Mouse (Mus musculus) gastrocnemius, postnatal 10 days (tissue): Measurements from ENCODE around the gene Ctsz. TPM values are rescaled to one million over a fixed set of nuclear protein-coding genes. Genes with fewer than 3 reads are reported as not detected.

Experiments used
- DNase-seq: peaks from one replicate; pipeline ENCODE4 v3.0.0; 2021; ENCODE audit warnings: mixed read lengths
- total RNA-seq, 2 experiments: library from RNA; stranded (reverse); gene quantifications; 2 replicates each; pipeline ENCODE4 v1.2.3; 2021

Ctsz gene
- total RNA-seq, 2 experiments from 2014 or later, result 50.7 to 73.8 TPM

- no peak for DNase-seq
Measured at GRCm38 (mm10) chr2:174393383-174393782, 45.5 kb downstream of the Ctsz start.

- no peak for DNase-seq
Measured at GRCm38 (mm10) chr2:174392554-174392953, 46.3 kb downstream of the Ctsz start.

- no peak for DNase-seq
Measured at GRCm38 (mm10) chr2:174391936-174392335, 46.9 kb downstream of the Ctsz start.

GRCm38 (mm10) chr2:174381021-174381420, 57.8 kb downstream of the Ctsz start:
- DNase-seq, result no peak

Other genes starting within 250 kb of the Ctsz start
- gene Gnas, start 154.7 kb downstream of the Ctsz start, total RNA-seq, result 1,000 to 10,000 TPM; 2,149 to 2,299 TPM
- gene Gm20721, start 92.3 kb downstream of the Ctsz start, total RNA-seq, result 1 to 10 TPM; 3.5 to 4.2 TPM
- 10 to 100 TPM; 37.3 to 39.1 TPM for gene Nelfcd, start 23.2 kb downstream of the Ctsz start, total RNA-seq
- under 1 TPM in 1 of 2 experiments, not detected in 1; 0.43 TPM for gene Tubb1, start 11.7 kb upstream of the Ctsz start, total RNA-seq
- 1,000 to 10,000 TPM in 1 of 2 experiments, 100 to 1,000 TPM in 1; 862 to 1,143 TPM for gene Atp5e, start 25.1 kb upstream of the Ctsz start, total RNA-seq
- 10 to 100 TPM; 55.8 to 56.1 TPM for gene Prelid3b, start 34.0 kb upstream of the Ctsz start, total RNA-seq
- gene Zfp831, start 204.5 kb upstream of the Ctsz start, total RNA-seq, result under 1 TPM; 0.05 to 0.07 TPM